Mouse (Mus musculus) small intestine, adult 2 months (tissue): ENCODE results near the gene Dnlz.

Experiments used
- CTCF ChIP-seq: fragments of 200-500 bp; IDR thresholded peaks from 2 replicates; pipeline ENCODE4 v1.5.1; 2012; ENCODE audit warnings: low read depth, mild to moderate bottlenecking, control low read depth, inconsistent platforms, low read length, moderate library complexity, mixed read lengths; ENCODE audit not compliant: insufficient replicate concordance, insufficient read length; ENCODE audit errors: extremely low read depth
- POLR2A ChIP-seq: fragments of 200-500 bp; IDR thresholded peaks from 2 replicates; pipeline ENCODE4 v1.6.1; 2012; ENCODE audit warnings: low read depth, mild to moderate bottlenecking, control low read depth, inconsistent platforms, low read length, moderate library complexity

- TF ChIP-seq CTCF (no peak), POLR2A (no peak)
Measured at GRCm38 (mm10) chr2:26368572-26368971, 16.7 kb upstream of the Dnlz start.
